Mouse (Mus musculus): ENCODE data around the gene Ube2g1. TPM values are rescaled to one million over a fixed set of nuclear protein-coding genes. Genes with fewer than 3 reads are reported as not detected.

Gene Ube2g1
- polyA plus RNA-seq, 1 experiment from 2014 or later, result 53.6 TPM

DNA sequence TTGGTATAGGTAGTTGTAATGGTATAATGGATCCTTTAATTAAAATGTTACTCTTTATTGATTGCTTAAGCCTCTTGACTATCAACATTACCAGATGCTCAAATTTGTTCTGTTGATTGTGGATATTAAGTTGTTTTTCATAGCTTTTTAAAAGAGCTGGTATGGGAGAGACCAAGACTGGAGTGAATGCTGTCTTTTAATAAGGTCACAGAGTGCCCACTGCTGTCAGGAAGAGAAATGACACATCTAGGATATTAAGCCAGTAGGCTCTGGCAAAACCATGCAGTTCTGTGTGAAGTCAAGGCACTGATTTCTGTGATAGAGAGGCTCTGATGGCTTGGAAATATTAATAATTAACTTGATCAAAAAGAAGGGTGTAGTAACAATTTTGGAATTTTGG is 116.8 kb downstream of the Ube2g1 start:
- CTCF ChIA-PET, result interaction anchor here (0.8 to 1.6 kb wide), 6 partner anchors 9 to 26 kb away, joined by 3 to 7 read pairs (median 4); no protein-coding TSS in a partner anchor
- peak; percentile 45 for TF ChIP-seq CTCF (IDR thresholded peaks at IDR 0.05)
- DNase-seq (ENCODE audit: low read depth, low spot score) (no peak), ATAC-seq (no peak)
- in situ Hi-C loops (cut with MboI; ENCODE audit: low pct_unique_long_range_greater_than_20kb), result no loop called here
- POLR2A ChIA-PET, result no interaction called here
- H3K27me3 ChIP-seq, result no peaks in the 10 kb centered on the region

DNA sequence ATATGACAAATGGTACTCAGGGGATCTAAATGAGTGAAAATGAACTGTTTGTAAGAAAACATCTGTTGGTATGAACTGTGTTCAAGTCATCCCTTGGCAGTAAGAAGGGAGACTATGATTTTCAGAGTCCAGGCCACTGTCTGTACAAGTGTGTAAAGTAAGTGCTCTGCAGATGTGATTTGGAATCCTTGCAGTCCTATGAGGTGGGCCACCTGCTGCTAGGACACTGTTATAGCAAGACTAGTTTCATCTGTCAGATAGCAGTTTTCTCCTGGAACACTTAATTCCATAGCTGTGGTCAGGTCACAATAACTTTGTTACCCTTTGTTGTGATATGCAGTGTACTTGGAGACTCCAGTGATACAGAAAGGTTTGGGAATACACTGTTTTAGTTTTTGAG is 118.9 kb downstream of the Ube2g1 start:
- CTCF ChIA-PET, result no interaction called here
- ATAC-seq, result no peak
- in situ Hi-C loops (cut with MboI; ENCODE audit: low pct_unique_long_range_greater_than_20kb), result no loop called here
- no peak for DNase-seq (ENCODE audit: low read depth, low spot score)
- TF ChIP-seq CTCF (IDR thresholded peaks at IDR 0.05), result peak; percentile 40
- POLR2A ChIA-PET, result no interaction called here
- H3K27me3 ChIP-seq, result no peaks in the 10 kb centered on the region

- in situ Hi-C loops (cut with MboI; ENCODE audit: low pct_unique_long_range_greater_than_20kb), result no loop called here
- H3K27me3 ChIP-seq, result no peaks in the 10 kb centered on the region
- ATAC-seq (no peak), DNase-seq (ENCODE audit: low read depth, low spot score) (no peak)
- TF ChIP-seq CTCF (IDR thresholded peaks at IDR 0.05), result no peak
- ChIA-PET POLR2A (no interaction called here), CTCF (no interaction called here)
Measured at GRCm38 (mm10) chr11:72733736-72734135, 126.7 kb downstream of the Ube2g1 start.

DNA sequence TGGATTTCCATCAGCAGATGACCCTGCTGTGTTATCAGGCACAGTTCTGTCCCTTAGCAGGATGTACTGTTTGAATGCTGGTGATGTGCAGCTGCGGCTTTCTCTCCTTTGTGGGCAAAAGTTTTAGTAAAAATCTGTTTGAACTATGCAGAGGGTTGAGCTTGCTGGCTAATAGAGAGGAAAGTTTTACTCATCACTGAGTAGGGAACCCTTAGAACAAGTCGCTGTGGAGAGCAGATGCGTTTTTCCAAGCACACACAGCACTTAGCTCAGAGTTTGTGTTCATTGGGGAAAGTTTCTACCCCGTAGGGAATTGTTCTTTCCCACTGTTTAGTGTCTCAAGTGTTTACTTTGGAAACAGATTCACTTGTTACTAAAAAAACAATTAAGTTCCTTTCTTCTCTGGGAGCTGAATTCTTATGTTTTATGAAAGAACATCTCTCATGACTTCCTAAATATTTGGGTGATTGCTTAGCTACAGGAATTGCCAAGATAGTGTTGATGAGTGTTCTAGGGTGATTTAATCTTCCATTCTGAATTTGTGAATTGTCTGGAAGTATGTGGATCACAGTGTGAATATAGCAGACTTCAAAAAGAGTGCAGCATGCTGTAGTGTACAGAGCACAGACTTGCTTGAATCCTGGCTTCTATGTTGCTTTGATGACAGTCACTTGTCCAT is 127.9 kb downstream of the Ube2g1 start:
- no peaks in the 10 kb centered on the region for H3K27me3 ChIP-seq
- no peak for TF ChIP-seq CTCF (IDR thresholded peaks at IDR 0.05)
- DNase-seq (ENCODE audit: low read depth, low spot score) (peak; percentile 33), ATAC-seq (peak; percentile 12)
- in situ Hi-C loops (cut with MboI; ENCODE audit: low pct_unique_long_range_greater_than_20kb), result loop anchor here (5.0 kb wide), 1 partner anchor 158 kb away; no protein-coding TSS in a partner anchor
- CTCF ChIA-PET, result interaction anchor here (1.6 to 2.6 kb wide), 3 partner anchors 10 to 17 kb away, joined by 3 to 7 read pairs (median 4); no protein-coding TSS in a partner anchor
- POLR2A ChIA-PET, result no interaction called here

- no peak for TF ChIP-seq CTCF (IDR thresholded peaks at IDR 0.05)
- DNase-seq (ENCODE audit: low read depth, low spot score), result no peak
- in situ Hi-C loops (cut with MboI; ENCODE audit: low pct_unique_long_range_greater_than_20kb), result loop anchor here (5.0 kb wide), 1 partner anchor 158 kb away; no protein-coding TSS in a partner anchor
- ChIA-PET CTCF (interaction anchor here (1.3 to 2.6 kb wide), 4 partner anchors 9 to 164 kb away, joined by 3 to 7 read pairs (median 4); no protein-coding TSS in a partner anchor), POLR2A (no interaction called here)
- no peak for ATAC-seq
- H3K27me3 ChIP-seq, result no peaks in the 10 kb centered on the region
Measured at GRCm38 (mm10) chr11:72735519-72735860, 128.4 kb downstream of the Ube2g1 start.

Other genes with a start within 250 kb of the Ube2g1 start
- not detected for gene Tekt1, start 244.8 kb upstream of the Ube2g1 start, polyA plus RNA-seq (2021)
- gene Smtnl2, start 195.6 kb upstream of the Ube2g1 start, polyA plus RNA-seq (2021), result 18.8 TPM
- 0.23 TPM for gene Ggt6, start 171.8 kb upstream of the Ube2g1 start, polyA plus RNA-seq (2021)
- gene Mybbp1a, start 165.9 kb upstream of the Ube2g1 start, polyA plus RNA-seq (2021), result 184 TPM
- 111 TPM for gene Spns2, start 117.4 kb upstream of the Ube2g1 start, polyA plus RNA-seq (2021)
- gene Spns3, start 56.8 kb upstream of the Ube2g1 start, polyA plus RNA-seq (2021), result 7.8 TPM
- 42.8 TPM for gene Ankfy1, start 82.7 kb downstream of the Ube2g1 start, polyA plus RNA-seq (2021)
- gene Cyb5d2, start 188.9 kb downstream of the Ube2g1 start, polyA plus RNA-seq (2021), result 9.3 TPM
- 19.5 TPM for gene Zzef1, start 188.9 kb downstream of the Ube2g1 start, polyA plus RNA-seq (2021)